Mouse (Mus musculus) Muller cell, postnatal 12 days (primary cell): ENCODE measurements around the gene Atf7.
"Not testable (repeated sequence)": the region's sequence is repeated elsewhere in the genome, so short reads cannot be mapped to it uniquely, and the experiment has no call there.

Source experiments
- DNase-seq: peaks from one replicate; pipeline ENCODE4 v3.0.0-alpha.2; 2015; ENCODE audit errors: inconsistent ontology term

The Atf7 gene

DNA sequence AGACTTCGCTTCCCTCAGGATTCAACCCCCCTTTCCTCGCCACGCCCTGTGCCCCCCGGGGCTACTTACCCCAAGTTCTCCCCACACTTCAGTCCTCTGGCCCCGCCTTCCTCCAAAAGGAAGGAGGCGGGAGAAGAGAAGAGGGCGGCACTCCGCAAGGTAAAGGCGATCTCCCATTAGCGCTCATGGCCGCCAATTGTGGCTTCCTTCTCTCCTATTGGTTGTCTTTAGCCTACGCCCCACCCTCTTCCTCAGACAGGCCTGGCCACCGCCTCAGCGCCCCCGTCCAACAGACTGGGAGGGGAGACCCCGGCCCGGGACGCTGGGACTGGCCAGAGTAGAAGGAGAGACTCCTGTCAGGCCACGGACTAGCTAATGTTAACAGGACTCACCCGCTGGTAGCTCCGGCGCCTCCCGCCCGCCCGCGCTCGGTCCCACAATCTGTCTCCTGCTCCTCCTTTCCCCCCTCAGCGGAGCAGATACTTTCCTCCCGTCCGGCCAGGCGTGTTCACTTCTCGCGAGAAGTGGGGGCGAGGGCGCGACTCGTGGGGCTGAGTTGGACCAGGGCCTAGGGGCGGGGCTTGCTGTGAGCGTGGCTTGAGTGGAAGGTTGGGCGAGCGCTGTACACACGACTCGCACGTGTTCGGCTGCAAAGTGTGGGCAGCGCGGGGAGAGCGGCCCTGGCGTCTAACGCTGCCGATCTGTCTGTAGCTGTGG lies at the start of gene Atf7, which contains the start of gene Gm28047:
Gene Atf7 (minus strand): TSS at position 495 of the 717 bp plus-strand sequence.
Gene Gm28047 (minus strand): TSS at position 98 of the 717 bp plus-strand sequence.
- DNase-seq = peak; percentile 100

DNA sequence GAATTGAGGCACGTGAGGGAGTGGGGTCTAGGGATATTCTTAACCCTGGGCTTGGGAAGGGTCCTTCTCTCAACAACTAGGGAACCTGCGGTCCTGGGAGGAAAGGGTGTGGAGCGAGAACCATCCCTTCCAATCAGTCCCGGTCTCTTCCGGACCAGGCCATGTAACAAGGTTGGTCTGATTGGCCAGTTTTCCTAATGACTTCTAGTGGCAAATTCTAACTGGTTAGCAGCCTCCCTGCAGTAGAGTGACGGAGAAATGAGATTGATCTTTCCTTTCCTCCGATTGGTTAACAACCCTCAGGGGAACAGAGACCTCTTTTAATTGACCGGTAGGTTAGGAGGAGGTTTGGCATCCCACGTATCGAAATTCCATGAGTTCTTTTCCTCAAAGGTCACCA lies 48.3 kb upstream of the Atf7 start:
- DNase-seq = peak; percentile 92

DNA sequence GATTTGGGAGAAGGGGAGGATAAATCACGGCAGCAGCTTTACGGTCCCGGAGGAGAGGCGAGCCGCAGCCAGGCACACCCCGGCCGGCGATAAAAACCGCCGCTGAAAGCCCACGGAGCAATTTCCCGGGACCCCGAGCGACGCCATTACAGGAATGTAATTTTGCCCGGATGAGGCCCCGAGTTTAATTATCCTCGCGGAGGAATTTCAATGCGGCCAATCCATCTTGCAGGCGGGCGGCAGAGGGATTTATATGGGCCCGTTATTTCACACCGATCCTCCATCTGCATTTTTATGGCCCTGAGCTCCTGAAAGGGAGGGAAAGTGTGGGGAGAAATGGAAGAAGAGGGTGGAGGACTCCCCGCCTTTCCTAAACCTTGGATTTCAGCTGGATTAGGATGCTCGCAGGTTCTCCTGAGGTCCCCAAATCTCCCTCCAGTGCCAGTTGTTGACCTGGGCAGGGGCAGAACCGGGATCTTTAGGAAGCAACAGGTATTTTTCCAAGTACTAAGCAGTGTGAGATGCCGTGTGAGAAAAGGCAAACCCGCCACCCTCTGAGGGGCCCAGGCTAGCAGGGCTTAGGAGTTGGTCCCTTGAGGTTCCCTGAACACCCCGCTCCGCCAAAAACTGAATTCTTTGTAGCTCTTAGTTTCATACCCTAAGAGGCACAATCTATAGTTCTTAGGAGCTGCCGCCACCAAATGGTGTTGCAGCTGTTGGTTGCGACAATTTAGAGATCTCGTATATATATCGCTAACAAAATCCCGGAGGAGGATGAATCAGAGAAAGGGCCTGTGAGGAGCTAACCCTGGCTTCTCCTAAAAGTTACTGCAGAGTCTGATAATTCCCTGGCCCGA lies 47.2 kb upstream of the Atf7 start, which contains the start of gene Atp5g2:
Gene Atp5g2 (minus strand): TSS at position 138 of the 857 bp plus-strand sequence.
- DNase-seq = peak; percentile 51

DNA sequence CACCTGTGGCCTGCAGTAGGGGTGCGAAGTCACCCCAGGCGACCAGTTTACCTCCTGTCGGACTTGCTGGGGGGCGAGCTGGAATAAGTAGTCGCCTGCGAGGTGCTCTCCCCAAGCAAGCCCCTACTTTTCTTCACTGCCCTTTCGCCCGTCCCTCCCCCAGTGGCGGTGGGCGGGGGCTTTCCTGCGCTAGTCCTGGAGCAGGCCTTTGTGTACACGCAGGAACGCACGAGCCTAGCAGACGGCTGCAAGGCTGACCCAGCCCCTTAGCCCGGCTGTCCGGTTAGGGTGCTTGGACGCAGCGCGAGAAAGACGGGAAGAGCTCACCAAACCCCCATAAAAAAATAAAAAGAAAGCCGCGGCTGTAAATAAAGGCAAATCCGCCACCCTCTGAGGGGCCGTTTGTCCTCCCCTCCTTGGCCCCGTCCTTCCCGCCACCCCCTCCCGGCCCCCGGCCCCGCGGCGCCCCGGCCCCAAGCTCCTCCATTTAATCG lies 46.5 kb upstream of the Atf7 start:
- DNase-seq = peak; percentile 91

DNA sequence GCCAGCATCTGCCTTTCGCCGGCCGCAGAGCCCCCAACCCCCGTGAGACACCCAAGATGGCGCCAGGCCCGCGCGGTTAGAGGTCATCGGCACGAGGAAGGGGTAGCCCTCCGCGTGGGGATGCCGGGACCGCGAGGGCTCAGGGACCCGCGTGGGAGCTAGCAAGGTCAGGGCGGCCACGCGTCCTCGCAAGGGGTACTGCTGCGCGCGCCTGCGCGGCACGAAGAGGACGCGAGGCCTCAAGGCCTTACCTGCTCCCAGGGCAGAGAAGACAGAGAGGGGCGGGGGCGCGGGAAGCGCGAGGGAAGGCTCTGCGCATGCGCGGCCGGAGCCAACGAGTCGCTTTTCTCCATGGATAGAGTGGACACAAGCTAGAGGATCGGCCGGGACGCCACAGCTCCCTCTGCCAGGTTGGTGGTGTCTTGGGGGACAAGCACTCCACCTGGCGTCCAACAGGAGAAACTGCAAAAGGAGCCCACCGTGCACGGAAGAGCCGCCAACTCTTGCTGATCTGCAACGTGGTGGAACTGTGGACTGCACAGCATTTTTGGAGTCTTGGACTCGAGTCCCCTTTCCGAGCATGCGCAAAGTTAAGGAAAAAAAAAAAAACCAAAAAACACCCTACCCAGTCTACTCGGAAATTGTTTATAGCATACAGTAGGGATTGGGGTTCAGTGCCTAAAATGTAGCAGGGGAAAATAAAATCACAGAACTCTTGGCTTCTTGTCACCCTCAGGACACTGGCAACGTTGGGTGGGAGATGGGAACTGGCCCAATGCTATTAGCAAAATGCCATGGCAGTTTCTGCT lies 45.7 kb upstream of the Atf7 start:
- DNase-seq = peak; percentile 99

DNA sequence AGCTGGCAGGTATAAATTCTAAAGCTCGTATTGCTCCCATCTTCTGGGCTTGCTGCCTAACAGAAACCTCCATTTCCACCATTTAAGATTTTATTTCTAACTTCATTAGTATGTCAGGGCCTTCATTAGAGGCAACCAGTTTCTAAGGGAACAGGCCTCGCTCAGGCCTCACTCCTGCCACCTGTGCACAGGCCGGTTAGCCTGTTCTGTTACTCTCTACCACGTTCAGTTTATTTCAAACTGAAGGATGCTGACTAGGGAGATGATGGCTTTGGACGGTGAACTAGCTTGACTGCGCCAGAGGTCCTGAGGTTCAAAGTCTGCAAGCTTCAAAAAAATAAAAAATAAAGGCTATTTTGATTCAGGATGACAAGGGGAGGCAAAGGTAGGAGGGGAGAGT lies 45.0 kb upstream of the Atf7 start:
- no peak for DNase-seq

DNA sequence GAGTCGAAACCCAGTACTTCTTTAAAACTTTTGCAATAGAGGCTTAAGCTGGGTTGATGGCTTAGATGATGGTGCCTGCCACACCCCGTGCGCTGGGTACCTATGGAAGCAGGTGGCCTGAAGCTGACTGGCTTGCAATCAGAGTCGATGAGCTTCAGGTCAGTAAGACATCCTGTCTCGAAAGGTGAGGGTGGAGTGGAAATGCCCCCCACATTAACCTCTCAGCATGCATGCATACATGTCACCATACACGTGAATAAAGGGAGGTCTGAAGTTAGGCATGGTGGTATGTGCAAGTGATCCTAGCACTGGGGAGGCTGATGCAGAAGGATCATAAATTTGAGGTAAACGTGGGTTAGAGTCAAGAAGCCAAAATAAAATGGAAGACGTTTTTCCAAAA lies 44.3 kb upstream of the Atf7 start:
- no peak for DNase-seq

DNA sequence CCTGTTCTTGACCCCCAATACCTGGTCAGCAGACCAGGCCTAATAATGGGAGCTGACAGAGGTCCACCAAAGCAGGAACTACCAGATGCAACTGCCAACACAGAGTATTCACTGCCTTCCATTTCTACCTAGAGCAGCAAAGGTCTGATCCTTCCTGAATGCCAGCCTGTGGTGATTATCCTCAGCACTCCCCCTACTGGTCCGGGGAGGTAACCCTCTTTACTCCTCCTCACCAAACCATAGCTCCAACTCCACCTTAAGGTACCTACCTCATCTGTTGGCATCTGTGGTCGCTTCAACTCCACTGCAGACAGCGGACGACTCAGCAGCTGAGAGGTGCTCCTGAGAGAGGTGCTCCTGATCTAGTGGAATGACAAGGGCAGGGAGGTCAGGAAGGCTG lies 40.2 kb upstream of the Atf7 start:
- DNase-seq = no peak

DNA sequence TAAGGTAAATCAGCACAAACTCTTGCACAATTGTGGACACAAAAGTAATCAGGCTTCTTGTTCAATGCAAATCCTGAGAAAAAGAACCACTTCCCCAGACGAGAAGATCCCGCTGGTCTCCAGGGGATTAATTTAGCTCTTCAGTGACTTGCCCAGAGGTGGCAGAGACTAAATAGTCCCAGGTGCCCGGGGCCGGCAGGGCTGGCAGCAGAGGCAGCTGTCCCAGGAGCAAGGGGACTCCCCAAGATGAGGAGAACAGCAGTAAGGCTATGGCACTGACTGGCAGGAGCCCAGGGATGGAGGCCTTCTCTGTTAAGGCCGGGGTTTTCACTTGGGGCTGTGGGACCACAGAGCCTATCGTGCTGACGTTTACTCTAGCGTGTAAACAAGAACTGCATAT lies 38.6 kb upstream of the Atf7 start:
- DNase-seq = no peak

DNA sequence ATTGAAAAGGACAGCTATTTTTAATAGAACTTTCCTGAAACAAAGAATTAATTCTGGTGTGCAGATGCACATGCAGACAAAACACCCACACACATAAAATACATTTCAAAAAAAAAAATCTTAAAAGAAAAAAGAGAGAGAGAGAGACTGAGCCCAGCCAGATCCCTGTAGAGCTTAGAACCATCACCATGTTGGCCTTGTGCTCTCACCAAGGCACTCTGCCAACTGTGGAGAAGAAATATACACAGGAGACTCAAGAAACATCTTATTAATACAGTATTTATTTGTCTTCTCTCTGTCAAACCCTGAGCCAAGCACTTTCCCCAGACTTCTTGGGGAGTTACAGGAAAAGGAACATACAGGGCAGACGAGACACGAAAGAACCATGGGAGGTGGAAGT lies 37.3 kb upstream of the Atf7 start:
- not testable (repeated sequence) for DNase-seq

DNA sequence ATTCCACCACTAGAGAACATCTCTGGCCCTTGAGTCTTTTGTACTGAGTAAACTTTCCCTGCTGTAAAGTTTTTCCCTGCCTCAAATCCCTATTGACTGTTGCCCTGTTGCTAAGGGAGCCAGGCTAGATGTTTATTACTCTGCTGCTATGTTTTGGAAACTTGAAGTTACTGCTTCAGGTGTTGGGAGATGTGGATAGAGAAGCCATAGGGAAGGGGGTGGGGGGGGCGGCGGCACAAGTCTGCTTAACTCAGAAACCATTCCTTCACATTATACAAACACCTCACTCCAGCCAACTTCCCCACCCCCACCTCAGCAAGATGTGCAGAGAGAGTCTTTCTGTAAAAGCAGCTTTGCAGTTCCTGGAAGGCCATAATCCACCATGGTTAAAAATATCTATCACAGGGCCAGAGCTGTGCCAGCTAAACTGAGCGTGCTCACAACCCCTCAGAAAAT lies 32.7 kb upstream of the Atf7 start:
- no peak for DNase-seq

DNA sequence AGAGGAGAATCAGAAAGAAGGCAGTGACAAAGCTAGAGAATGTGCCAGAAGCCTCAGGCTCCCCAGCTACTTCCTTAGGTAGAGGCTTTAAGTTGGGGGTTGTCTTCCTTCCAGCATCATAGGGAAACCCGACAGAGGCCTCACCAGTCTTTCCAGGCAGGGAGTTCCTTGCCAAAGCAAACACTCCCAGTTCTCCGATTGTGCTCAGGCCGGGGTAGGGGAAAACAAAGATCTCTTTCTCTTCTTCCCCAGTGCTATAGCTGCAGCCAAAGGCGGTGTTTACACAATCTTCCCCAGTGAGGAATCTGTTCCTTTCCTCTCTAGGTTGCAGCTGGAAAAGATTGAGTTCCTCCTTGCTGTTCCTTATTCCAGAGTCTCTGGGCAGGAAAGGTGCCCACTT lies 31.4 kb upstream of the Atf7 start:
- peak; percentile 67 for DNase-seq

DNA sequence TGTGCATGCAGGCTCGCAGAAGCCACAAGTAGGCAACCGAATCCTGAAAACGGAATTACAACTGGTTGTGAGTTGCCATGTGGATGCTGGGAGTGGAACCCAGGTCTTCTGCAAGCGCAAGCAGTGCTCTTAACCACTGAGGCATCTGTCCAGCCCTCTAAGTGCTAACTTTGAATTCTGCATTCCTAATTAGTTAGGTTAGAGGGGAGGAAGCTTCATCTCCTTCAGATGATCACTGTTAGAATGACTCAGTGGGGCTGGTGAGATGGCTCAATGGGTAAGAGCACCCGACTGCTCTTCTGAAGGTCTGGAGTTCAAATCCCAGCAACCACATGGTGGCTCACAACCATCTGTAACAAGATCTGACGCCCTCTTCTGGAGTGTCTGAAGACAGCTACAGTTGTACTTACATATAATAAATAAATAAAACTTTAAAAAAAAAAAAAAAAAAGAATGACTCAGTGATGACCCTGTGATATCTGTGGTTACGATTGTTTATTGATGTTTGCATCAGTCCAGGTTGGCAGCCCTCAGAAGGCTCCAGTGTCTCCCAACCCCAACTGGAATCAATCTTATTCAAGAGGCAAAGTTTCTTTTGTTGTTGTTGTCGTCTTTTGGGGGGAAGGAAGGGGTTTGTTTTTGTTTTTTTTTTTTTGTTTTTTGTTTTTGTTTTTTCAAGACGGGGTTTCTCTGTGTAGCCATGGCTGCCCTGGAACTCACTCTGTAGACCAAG lies 26.8 kb upstream of the Atf7 start:
- DNase-seq = not testable (repeated sequence)

DNA sequence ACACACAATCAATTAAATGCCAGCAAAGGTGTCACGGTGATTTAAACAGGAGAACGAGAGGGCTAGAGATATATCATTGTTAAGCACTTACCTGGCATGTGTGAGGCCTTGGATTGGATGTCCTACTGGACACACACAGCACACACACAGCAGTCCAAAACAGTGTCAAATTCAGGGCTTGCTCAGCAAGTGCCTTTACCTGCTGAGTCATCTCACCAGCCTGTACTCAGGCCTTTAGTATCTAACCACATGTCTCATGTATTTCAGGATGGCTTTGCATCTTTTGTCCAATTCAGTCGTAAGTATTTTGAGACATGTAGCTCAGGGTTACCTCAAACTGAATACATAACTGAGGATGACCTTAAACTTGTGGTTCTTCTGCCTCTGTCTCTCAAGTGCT lies 25.8 kb upstream of the Atf7 start:
- no peak for DNase-seq

DNA sequence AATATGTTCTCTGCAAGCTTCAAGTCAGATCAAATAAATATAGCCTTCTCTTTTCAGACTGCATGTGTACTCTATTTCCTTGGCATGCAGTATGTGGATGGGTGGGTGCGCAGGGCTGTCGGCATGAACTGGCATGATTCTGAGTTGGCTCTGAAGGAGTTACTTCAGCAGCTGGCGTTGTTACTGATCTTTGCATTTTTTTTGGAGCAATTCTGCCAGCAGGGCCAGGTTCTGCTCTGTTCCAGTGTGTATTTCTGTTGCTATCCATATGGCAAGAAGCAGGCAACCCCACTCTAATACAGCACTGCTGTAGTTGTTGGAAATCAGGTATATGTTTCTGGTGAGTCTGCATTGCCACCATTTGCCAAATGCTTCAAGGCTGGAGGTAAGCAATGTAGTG lies 10.6 kb upstream of the Atf7 start:
- no peak for DNase-seq

DNA sequence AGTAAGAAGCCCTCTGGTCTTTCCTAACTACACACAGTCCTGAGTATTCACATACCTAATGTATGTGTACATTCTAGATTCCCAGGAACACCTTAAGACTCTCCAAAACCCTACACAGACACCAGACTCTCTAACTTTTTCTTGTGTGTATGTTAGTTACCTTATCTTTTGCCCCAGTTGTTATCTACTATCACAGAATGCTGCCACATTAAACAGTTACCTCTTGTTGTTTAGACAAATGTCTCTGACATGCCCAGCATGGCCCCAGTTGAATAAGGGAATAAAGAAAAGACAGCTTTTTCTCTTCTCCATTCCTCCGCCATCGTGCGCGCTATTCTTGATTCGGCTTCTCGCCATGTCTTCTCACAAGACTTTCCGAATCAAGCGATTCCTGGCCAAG lies 9.4 kb upstream of the Atf7 start:
- no peak for DNase-seq

DNA sequence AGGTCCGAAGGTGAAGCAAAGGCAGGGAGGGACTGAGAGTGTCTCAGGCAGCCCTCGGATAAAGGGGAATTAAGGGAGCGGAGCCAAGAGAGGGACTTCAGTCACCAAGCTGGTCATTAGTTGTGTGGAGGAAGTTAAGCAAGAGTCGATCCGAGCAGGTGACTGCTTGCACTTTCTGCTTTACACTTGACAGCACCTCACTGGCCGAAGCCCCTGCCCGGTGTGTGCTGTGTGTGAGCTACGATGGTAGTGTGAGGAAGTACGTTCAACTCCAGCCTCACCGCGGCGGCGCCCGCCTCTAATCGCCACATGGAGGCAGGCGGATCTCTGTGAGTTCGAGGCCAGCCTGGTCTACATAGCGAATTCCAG lies 407 bp upstream of the Atf7 start:
- no peak for DNase-seq

DNA sequence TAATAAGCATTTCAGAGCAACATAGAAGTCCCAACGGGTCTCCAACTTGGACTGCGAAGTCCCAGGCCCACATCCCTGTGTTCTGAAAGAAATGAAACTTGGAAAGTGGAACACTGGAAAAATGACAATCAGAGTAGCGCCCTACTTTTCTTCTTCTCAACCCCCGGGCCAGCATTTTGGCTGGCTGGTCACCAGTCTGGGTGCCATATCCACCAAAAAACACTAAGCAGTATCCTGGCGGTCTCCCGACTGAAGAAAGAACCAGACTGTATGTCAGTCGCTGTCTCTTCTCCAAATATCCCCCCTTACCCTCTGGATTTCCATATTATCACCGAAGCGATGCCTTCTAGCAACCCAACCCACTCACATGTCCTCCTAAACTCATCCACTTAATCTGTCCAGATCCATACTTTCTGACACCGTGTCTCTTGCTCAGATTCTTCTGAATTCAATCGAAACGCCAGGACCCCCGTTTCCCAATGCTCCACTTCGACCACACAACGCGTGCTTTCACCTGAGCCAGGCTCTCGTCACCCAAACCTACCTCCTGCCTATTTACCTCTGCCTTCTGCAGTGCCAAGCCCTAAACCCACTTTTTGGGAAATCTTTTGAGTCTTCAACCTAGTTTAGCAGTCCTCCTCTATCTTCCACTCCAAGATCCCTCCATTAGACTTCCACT lies 834 bp downstream of the Atf7 start:
- peak; percentile 16 for DNase-seq

DNA sequence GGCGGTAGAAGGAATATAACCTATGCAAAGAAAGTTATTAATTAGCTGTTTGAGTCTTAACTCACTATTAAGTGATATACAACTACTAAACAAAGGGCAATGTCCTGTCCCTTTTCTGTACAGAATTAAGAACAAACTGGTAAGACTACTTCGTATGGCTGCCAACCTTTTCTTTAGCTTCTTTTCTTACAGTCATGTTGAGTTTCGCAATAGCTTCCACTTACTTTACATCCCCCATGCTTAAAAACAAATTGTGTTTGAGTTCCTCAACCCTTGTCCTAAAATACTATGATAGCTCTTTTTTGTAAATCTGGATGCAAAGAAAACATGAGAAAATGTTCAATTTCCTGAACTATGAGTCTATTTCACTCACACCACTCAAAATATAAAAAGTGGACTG lies 2.1 kb downstream of the Atf7 start:
- no peak for DNase-seq

DNA sequence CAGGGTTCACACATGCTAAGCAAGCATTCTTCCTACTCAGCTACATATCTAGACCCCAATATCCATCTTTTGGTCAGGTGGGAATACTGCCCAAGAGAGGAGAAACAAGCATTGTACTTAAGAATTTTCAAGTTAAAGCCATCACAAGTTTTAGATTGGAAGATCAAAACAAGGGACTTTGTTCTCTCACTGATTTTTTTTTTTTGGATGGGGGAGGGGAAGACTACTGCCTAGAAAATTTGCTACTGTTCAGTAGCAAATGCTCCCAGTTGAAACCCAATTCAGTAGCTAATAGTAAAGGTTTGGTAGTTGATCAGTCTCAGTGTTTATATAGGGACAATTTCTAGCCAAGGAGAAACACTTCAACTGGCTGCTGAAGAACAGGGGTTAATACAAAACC lies 2.7 kb downstream of the Atf7 start:
- no peak for DNase-seq

DNA sequence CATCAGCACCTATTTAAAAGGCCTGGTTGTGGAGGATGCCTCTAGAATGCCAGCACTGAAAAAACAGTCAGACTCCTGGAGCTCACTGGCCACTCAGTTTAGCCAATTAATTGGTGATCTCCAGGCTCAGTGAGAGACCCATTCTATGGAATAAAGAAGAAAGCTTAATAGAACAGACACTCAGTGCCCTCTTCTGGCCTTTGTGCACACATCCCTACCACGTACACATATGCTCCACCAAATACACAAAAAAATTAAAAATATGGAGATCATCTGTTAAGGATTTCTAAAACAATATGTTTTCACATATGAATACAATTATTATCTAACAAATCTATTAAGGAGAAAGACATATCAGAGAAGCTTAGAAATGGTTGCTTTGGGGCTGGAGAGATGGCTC lies 4.5 kb downstream of the Atf7 start:
- no peak for DNase-seq
